Mouse (Mus musculus): ENCODE results near the gene Farp1. TPM values are rescaled to one million over a fixed set of nuclear protein-coding genes. Genes with fewer than 3 reads are reported as not detected.

Farp1 gene
- polyA plus RNA-seq, 1 experiment from 2014 or later: 25.0 TPM

DNA sequence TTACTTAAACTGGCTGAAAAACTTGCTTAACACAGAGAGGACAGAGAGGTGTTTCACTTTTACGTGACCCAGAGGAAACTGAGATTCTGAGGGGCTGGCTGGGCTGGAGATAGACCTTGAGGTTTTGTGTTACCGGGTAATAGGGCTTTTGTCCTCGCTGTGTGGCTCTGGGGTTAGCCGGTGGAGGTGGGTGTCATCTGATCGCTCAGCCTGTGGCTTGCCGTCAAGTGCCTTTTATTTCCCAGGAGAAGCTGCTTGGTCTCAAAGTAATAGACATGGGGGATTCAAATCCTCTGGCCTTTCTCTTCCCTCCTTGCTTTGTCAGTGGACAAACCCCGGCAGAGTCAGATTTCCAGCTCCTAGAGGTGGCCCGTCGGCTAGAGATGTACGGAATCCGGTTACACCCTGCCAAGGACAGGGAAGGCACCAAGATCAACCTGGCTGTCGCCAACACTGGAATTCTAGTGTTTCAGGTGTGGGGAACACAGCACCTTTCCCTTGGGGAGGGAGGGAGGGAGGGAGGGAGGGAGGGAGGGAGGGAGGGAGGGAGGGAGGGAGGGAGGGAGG, 199.8 kb downstream of the Farp1 start:
- H3K36me3 ChIP-seq: peaks cover 45% of the 10 kb centered on the region
- H3K4me3 ChIP-seq: no peak overlapping the region
- H3K9ac ChIP-seq: no peak overlapping the region
- no peaks in the 10 kb centered on the region for H3K9me3 ChIP-seq
- H3K27me3 ChIP-seq: no peaks in the 10 kb centered on the region
- ATAC-seq (ENCODE audit: borderline replicate concordance, extremely low read depth, low FRiP score, low TSS enrichment): no peak
- 0 out of 2 replicates have a peak, but pooled peaks cover 8% of the 10 kb centered on the region for H3K4me1 ChIP-seq
- H3K27ac ChIP-seq: no peak overlapping the region
- 54% methylated on average over 12 of the region's 12 CpGs for WGBS
- no peak overlapping the region for H3K4me2 ChIP-seq

DNA sequence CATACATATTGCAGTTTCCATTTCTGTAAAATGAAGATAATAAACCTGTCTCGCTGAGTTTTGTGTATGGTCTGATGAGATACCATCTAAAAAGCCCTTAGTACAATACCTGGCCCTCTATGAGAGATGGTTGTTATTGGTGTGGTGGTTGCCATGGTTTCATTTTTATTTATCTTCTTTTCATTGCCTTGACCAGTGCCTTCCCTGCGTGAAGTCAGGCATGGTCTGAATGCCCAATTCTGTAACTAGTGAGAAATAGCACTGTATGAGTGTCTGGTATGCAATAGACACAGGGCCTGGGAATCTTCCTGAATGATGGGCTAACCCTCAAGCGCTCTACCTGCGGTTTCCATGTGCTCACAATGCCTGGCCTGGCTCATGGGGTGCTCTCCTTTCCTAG, 201.7 kb downstream of the Farp1 start:
- WGBS: 84% methylated on average over 4 of the region's 4 CpGs
- Histone ChIP-seq H3K4me1 (0 out of 2 replicates have a peak, but pooled peaks cover 8% of the 10 kb centered on the region), H3K9me3 (no peaks in the 10 kb centered on the region), H3K9ac (no peak overlapping the region), H3K27me3 (no peaks in the 10 kb centered on the region), H3K27ac (no peak overlapping the region), H3K4me2 (no peak overlapping the region), H3K4me3 (no peak overlapping the region), H3K36me3 (peaks cover 43% of the 10 kb centered on the region)
- no peak for ATAC-seq (ENCODE audit: borderline replicate concordance, extremely low read depth, low FRiP score, low TSS enrichment)

DNA sequence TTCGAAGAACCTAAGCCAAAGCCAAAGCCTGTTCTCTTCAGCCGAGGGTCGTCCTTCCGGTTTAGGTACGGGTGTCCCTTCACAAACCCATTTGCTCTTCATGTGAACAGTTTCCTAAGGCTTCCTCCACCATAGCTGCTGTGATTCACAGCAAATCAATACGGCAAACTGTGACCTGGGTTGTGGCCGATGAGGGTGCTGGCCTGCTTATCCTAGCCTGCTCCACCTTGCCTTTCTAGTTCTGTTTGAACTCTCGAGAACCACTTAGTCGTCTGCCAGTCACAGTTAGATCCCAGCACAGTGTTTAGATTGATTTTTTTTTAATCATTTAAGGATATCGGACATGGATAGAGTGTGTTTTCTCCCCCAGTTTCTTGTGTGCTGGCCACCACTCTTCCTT, 203.7 kb downstream of the Farp1 start:
- ATAC-seq (ENCODE audit: borderline replicate concordance, extremely low read depth, low FRiP score, low TSS enrichment): no peak
- Histone ChIP-seq H3K36me3 (peaks cover 47% of the 10 kb centered on the region), H3K4me3 (no peak overlapping the region), H3K9ac (no peak overlapping the region), H3K27ac (no peak overlapping the region), H3K4me1 (0 out of 2 replicates have a peak, but pooled peaks cover 8% of the 10 kb centered on the region), H3K9me3 (no peaks in the 10 kb centered on the region), H3K27me3 (no peaks in the 10 kb centered on the region), H3K4me2 (no peak overlapping the region)
- WGBS: 68% methylated on average over 10 of the region's 10 CpGs

DNA sequence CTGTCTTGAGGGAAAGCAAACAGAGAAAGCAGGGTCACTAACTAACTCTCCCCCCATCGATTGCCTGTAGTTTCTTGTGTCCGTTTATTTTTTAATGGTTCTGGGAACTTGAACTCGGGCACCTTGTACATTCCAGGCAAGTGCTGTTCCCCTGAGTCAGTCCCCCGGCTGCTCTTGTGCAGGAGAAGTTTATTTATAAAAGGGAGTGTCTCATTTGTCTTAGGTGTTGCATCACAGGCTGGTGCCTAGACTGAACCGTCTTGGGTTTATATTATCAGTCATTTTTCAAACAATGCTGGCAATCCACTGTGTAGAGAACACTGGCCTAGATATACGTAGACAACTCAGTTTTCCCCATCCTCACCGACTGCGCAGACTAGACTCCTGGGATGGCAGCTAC, 204.4 kb downstream of the Farp1 start:
- no peak overlapping the region for H3K9ac ChIP-seq
- H3K4me1 ChIP-seq: 0 out of 2 replicates have a peak, but pooled peaks cover 8% of the 10 kb centered on the region
- H3K27me3 ChIP-seq: no peaks in the 10 kb centered on the region
- no peaks in the 10 kb centered on the region for H3K9me3 ChIP-seq
- H3K4me2 ChIP-seq: no peak overlapping the region
- no peak overlapping the region for H3K27ac ChIP-seq
- no peak for ATAC-seq (ENCODE audit: borderline replicate concordance, extremely low read depth, low FRiP score, low TSS enrichment)
- H3K4me3 ChIP-seq: no peak overlapping the region
- H3K36me3 ChIP-seq: peaks cover 47% of the 10 kb centered on the region
- WGBS: 27% methylated on average over 8 of the region's 8 CpGs

DNA sequence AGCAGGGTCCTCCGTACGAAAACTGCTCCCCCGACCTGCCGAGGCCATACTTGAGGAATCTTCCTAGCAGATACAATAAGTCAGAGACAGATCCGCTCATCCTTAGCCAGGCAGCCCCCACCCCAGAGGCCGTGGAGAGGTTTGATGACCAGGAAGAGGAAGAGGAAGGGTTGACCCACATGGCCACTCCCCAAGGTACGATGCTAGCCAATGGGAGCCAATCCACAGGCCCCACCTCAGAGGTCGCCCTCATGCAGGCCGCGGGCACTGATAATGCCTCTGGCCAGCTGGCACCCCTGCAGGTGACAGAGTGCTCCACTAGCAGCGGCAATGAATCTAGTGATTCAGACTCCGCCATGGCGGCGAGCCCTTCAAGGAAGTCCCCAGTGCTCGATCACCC, 209.1 kb downstream of the Farp1 start:
- Histone ChIP-seq H3K4me1 (peaks cover 18% of the 10 kb centered on the region), H3K9me3 (no peaks in the 10 kb centered on the region), H3K27me3 (no peaks in the 10 kb centered on the region), H3K4me2 (no peak overlapping the region), H3K9ac (no peak overlapping the region), H3K4me3 (no peak overlapping the region), H3K27ac (no peak overlapping the region), H3K36me3 (peaks cover 38% of the 10 kb centered on the region)
- WGBS: 94% methylated on average over 15 of the region's 15 CpGs
- no peak for ATAC-seq (ENCODE audit: borderline replicate concordance, extremely low read depth, low FRiP score, low TSS enrichment)

DNA sequence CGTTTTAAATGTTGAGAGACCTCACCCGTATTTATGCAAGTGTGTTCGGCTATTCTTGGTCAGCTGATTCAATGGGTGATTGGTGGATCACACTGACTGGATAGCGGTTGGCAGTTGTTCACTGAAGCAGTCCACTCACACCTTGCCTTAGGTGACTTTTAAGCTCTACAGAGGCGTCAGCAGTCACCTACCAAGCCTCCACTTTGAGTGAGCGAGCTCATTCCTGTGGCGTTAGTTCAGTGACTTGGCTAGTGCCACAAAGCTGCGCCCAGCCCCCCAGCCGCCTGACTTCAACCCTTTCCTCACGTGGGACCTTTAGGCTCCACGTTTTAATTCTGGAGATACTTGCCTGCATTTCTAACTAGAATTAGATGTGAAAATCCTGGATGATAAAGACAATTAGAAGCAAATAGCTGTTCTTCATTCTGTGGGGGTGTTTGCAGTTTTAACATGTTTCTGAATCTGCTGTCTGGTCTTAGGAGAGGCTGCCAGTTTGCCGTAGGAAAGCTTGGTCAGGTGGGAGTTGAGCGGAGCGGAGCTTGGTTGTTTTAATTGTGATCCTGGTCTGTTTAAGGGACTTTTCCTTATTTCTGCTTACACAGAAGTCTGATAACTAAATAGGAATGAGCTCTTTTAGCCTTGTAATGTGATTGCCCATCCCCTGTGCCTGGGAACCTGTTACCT, 211.2 kb downstream of the Farp1 start:
- 62% methylated on average over 14 of the region's 14 CpGs for WGBS
- Histone ChIP-seq H3K4me3 (no peak overlapping the region), H3K4me2 (no peak overlapping the region), H3K9me3 (no peaks in the 10 kb centered on the region), H3K36me3 (peaks cover 40% of the 10 kb centered on the region), H3K4me1 (peaks cover 15% of the 10 kb centered on the region), H3K27ac (no peak overlapping the region), H3K9ac (no peak overlapping the region), H3K27me3 (no peaks in the 10 kb centered on the region)
- no peak for ATAC-seq (ENCODE audit: borderline replicate concordance, extremely low read depth, low FRiP score, low TSS enrichment)

DNA sequence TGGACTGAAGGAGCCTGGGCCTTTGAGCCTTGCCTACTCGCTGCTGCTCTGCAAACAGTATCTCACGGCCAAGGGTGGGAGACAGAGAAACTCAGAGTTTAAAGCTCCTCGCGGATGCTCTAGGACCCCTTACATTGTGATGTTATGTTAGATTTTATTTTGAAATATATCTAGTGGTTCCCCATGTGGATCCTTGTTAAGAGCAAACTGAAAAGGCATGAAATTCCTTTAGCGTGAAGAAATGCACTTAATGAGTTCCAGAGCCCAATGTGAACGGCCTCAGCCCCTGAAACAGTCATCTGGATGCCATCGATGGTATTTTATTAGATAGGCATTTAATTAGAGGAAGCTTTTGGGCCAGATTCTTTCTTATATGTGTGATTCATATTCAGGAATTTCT, 212.3 kb downstream of the Farp1 start:
- no peak for ATAC-seq (ENCODE audit: borderline replicate concordance, extremely low read depth, low FRiP score, low TSS enrichment)
- Histone ChIP-seq H3K27ac (no peak overlapping the region), H3K4me3 (no peak overlapping the region), H3K4me1 (peaks cover 15% of the 10 kb centered on the region), H3K9me3 (no peaks in the 10 kb centered on the region), H3K36me3 (peaks cover 35% of the 10 kb centered on the region), H3K9ac (no peak overlapping the region), H3K27me3 (no peaks in the 10 kb centered on the region), H3K4me2 (no peak overlapping the region)
- WGBS: 54% methylated on average over 7 of the region's 7 CpGs

DNA sequence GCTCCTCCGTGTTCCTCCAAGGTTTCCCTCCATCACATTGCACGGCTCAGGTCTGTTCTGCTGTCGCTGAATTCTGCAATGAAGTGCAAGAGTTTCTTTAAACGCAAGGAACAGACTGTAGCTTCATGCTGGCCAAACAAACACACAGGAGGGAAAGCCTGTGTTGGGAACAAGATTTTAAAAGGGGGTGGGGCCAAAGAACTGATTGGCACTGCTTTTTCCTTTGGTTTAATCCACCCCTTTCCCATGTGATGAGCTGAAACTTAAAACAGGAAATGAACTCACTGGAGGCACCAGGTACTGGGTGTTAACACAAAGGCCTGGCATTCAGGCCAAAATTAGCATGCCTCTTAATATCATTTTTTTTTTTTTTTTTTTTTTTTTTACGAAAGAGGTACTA, 213.3 kb downstream of the Farp1 start:
- Histone ChIP-seq H3K4me2 (no peak overlapping the region), H3K27me3 (no peaks in the 10 kb centered on the region), H3K9me3 (no peaks in the 10 kb centered on the region), H3K27ac (no peak overlapping the region; the same call in 1 of the 2 replicates), H3K4me3 (no peak overlapping the region), H3K36me3 (peaks cover 25% of the 10 kb centered on the region), H3K4me1 (peaks cover 15% of the 10 kb centered on the region), H3K9ac (no peak overlapping the region)
- 80% methylated on average over 5 of the region's 5 CpGs for WGBS
- no peak for ATAC-seq (ENCODE audit: borderline replicate concordance, extremely low read depth, low FRiP score, low TSS enrichment)

DNA sequence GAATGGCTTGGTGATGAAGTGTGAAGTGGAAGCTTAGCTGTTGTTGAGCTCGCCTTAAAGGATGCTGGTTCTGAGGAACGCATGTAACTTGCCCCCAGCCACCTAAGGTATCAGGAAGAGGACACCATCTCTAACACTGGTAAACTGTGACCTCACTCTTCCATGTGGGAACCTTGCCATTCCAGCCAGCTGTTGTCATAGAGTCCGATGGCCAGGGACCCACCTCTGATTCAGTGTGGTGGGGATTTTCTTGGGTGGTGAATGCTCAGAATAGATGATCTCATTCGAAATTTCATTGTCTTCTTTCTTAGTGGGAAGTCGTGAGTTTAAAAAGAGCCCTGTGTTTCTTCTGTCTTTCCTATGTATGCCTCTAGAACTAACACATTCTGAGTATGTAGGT, 216.1 kb downstream of the Farp1 start:
- peaks cover 15% of the 10 kb centered on the region for H3K4me1 ChIP-seq
- H3K36me3 ChIP-seq: peaks cover 12% of the 10 kb centered on the region
- ATAC-seq (ENCODE audit: borderline replicate concordance, extremely low read depth, low FRiP score, low TSS enrichment): no peak
- 77% methylated on average over 5 of the region's 5 CpGs for WGBS
- no peak overlapping the region for H3K9ac ChIP-seq
- H3K27me3 ChIP-seq: no peaks in the 10 kb centered on the region
- no peaks in the 10 kb centered on the region for H3K9me3 ChIP-seq
- no peak overlapping the region for H3K4me2 ChIP-seq
- H3K27ac ChIP-seq: no peak overlapping the region
- H3K4me3 ChIP-seq: no peak overlapping the region

DNA sequence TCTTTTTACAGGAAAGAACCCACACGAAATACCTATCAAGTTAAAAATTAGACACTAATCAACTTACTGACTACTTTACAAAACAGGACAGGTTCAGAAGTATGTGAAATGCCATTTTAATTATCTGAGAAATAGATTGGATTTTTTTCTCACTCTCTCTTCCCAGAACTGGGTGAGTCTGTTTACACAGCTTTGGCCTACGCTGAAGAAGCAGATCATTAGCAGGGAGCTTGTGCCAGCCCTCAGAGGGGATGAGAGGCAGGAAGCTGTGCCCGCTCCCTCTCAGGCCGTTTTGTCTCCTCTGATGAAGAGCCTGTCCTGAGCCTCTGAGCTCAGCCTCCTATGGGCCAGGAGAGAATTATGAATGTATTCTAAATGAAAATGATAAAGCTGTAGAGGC, 216.7 kb downstream of the Farp1 start:
- Histone ChIP-seq H3K27me3 (no peaks in the 10 kb centered on the region), H3K4me2 (no peak overlapping the region), H3K9me3 (no peaks in the 10 kb centered on the region), H3K27ac (no peak overlapping the region), H3K4me3 (no peak overlapping the region), H3K9ac (no peak overlapping the region), H3K4me1 (peaks cover 12% of the 10 kb centered on the region), H3K36me3 (peaks cover 15% of the 10 kb centered on the region)
- 42% methylated on average over 4 of the region's 4 CpGs for WGBS
- ATAC-seq (ENCODE audit: borderline replicate concordance, extremely low read depth, low FRiP score, low TSS enrichment): no peak

DNA sequence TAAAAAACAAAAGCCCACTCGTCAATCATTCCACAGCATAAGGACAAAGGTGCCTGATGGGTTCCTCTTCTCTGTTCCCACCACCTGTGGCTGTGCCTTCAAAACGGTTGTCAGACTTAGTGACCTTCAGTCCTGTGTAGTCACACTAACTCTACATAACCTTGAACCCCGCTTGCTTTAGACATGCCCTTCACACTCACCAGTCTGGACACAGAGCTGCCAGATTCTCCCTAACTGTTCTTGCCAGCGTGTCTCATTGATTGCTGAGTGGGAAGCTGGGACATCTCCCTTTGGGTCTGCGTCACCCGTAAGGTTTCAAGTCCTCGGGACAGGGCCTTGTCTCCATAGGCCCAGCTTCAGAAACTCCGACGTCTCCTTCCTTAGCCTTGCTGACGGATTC, 217.5 kb downstream of the Farp1 start:
- no peak overlapping the region for H3K4me2 ChIP-seq
- H3K27me3 ChIP-seq: no peaks in the 10 kb centered on the region
- no peak for ATAC-seq (ENCODE audit: borderline replicate concordance, extremely low read depth, low FRiP score, low TSS enrichment)
- H3K9ac ChIP-seq: no peak overlapping the region
- peaks cover 22% of the 10 kb centered on the region for H3K36me3 ChIP-seq
- no peaks in the 10 kb centered on the region for H3K9me3 ChIP-seq
- WGBS: 85% methylated on average over 10 of the region's 10 CpGs
- H3K4me3 ChIP-seq: no peak overlapping the region
- no peak overlapping the region for H3K27ac ChIP-seq
- peaks cover 7% of the 10 kb centered on the region; the same call in 1 of the 2 replicates for H3K4me1 ChIP-seq

DNA sequence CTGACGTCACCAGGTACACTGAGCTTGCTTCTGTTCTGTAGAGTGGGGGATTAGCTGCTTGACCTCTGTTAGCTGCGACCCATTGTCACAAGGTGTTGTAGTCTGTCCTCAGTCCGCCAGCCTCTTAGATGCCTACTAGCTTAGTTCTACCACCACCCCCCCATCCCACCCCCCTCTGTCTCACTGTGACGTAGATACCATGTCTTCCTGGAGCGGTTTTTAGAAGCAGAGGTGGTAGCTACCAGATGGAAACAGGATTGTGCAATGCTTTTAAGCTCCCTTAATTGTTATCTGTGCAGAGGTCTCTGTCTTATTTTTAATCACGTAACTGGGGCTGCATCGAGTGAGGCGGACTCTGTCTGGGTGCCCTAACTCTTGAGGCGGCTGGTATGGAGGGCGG, 219.9 kb downstream of the Farp1 start:
- Histone ChIP-seq H3K27ac (no peak overlapping the region), H3K9me3 (no peaks in the 10 kb centered on the region), H3K9ac (no peak overlapping the region), H3K27me3 (no peaks in the 10 kb centered on the region), H3K4me1 (no peaks in the 10 kb centered on the region), H3K36me3 (peaks cover 28% of the 10 kb centered on the region), H3K4me3 (no peak overlapping the region), H3K4me2 (no peak overlapping the region)
- 82% methylated on average over 10 of the region's 10 CpGs for WGBS
- no peak for ATAC-seq (ENCODE audit: borderline replicate concordance, extremely low read depth, low FRiP score, low TSS enrichment)

All from lung, embryonic 15.5 days (tissue).